8 mouse cellular contexts compared by ENCODE assay signal in the genomic region with DNA sequence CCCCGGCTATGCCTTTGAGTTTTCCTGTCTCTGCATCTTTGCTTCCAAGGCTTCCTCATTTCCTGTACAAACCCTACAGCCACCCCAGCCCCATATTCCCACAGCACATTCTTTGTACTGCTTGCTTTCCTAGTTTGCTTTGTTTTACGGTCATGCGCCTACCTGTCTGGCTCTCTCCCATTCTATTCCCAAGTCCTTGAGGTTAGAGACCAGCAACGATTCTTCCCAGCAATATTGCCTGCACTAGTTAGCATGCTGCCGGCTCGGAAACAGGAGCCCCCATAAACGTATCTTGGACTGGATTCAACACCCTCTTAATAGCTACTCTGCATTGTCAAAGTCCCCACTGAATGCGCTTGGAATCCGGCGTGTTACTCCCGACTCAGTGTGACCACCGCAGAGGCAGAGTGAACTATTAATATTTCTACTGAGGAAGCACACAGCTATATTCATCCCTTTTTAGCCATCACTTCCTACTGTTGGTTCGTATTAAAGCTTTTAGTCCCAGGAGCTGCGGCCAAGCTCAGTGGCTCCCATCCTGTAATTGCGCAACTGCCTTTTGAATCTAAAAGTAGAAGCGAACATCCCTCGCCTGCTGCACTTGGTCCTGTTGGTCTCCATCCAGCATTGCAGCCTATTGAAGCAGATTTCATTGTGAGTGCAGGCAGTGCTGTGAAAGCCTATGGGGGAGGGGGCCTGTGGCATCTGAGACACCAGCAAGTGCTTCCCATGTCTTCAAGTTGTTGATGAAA. TPM values are rescaled to one million over a fixed set of nuclear protein-coding genes. Genes with fewer than 3 reads are reported as not detected.
DNase-seq lines count a peak whose midpoint lies in the region; ATAC-seq and TF ChIP-seq lines count a peak whose summit lies in the region.
"Had no signal": no experiment of that assay in that cellular context is flagged by ENCODE, and none has a peak within 500 bp of the region (broad histone marks: within the 10 kb centered on the region; RNA-seq: fewer than 3 reads in every experiment).

No protein-coding gene starts in this region.

- 15% methylated on average over 17 of the region's 17 CpGs for WGBS in forebrain, embryonic 14.5 days
- 25% methylated on average over 17 of the region's 17 CpGs for WGBS in heart, embryonic 15.5 days
- 38% methylated on average over 17 of the region's 17 CpGs for WGBS in neural tube, embryonic 13.5 days

- H3K4me1 ChIP-seq in forebrain, embryonic 14.5 days (ENCODE audit: control insufficient read depth, insufficient read depth, low read length) = peaks cover 35% of the 10 kb centered on the region
- peaks cover 48% of the 10 kb centered on the region for H3K4me1 ChIP-seq in heart, embryonic 15.5 days (replicated peaks)
- peaks cover 61% of the 10 kb centered on the region for H3K4me1 ChIP-seq in neural tube, embryonic 13.5 days (replicated peaks)

- peak overlapping the region; percentile 13 for H3K4me3 ChIP-seq in forebrain, embryonic 14.5 days (ENCODE audit: low read depth, low read length)
- H3K4me3 ChIP-seq in heart, embryonic 15.5 days = peak overlapping the region; percentile 25
- H3K4me3 ChIP-seq in left cerebral cortex, adult 2 months = peak overlapping the region; percentile 30
- no peak overlapping the region for H3K4me3 ChIP-seq in neural tube, embryonic 13.5 days

- ATAC-seq in forebrain, embryonic 14.5 days = peak; percentile 80
- ATAC-seq in heart, embryonic 15.5 days (replicated peaks; ENCODE audit: insufficient number of reproducible peaks, insufficient read depth, low FRiP score, low read depth) = 0 out of 2 replicates have a peak, but pooled peaks have one; percentile 54
- peak; percentile 24; the same call in 1 of the 2 replicates for ATAC-seq in neural tube, embryonic 13.5 days (ENCODE audit: low read depth)

- DNase-seq in Muller cell, postnatal 12 days (ENCODE audit: inconsistent ontology term) = peak; percentile 89
- peak; percentile 44 for DNase-seq in adrenal gland, postnatal 10 days
- DNase-seq in forebrain, embryonic 14.5 days (ENCODE audit: low spot score) = peak; percentile 91
- DNase-seq in left cerebral cortex, adult 2 months (ENCODE audit: extremely low spot score in 1 of 2, low spot score in 2 of 2) = peak; percentile 33 to 53
- DNase-seq in thymus, postnatal 10 days (ENCODE audit: low spot score in 2 of 2) = no peak

- peak overlapping the region; percentile 81 for H3K27ac ChIP-seq in forebrain, embryonic 14.5 days (ENCODE audit: low read depth, low read length)
- peak overlapping the region; percentile 64 for H3K27ac ChIP-seq in heart, embryonic 15.5 days
- peak overlapping the region; percentile 24 for H3K27ac ChIP-seq in left cerebral cortex, adult 2 months
- H3K27ac ChIP-seq in neural tube, embryonic 13.5 days (replicated peaks) = peak overlapping the region; percentile 75
- H3K27ac ChIP-seq: macrophage had no signal

- intact Hi-C loops in left cerebral cortex, adult 2 months (cut with DNase I) = loop anchor here (5.0 kb wide), 1 partner anchor 39 kb away; no protein-coding TSS in a partner anchor

- peak overlapping the region; percentile 48; the same call in 1 of the 2 replicates for H3K9ac ChIP-seq in forebrain, embryonic 14.5 days (ENCODE audit: low read length)
- H3K9ac ChIP-seq in heart, embryonic 15.5 days = no peak overlapping the region
- H3K9ac ChIP-seq in neural tube, embryonic 13.5 days = peak overlapping the region; percentile 31

- no peaks in the 10 kb centered on the region for H3K9me3 ChIP-seq in forebrain, embryonic 14.5 days (replicated peaks; ENCODE audit: control insufficient read depth, low read length)
- no peaks in the 10 kb centered on the region for H3K9me3 ChIP-seq in heart, embryonic 15.5 days (replicated peaks)
- no peaks in the 10 kb centered on the region for H3K9me3 ChIP-seq in neural tube, embryonic 13.5 days

- TF ChIP-seq CTCF in left cerebral cortex, adult 2 months (IDR thresholded peaks at IDR 0.05) = peak; percentile 28; the same call in 1 of the 2 replicates

- H3K27me3 ChIP-seq in forebrain, embryonic 14.5 days (replicated peaks; ENCODE audit: control insufficient read depth, insufficient read depth, low read length) = no peaks in the 10 kb centered on the region
- no peaks in the 10 kb centered on the region for H3K27me3 ChIP-seq in heart, embryonic 15.5 days
- 0 out of 2 replicates have a peak, but pooled peaks cover 3% of the 10 kb centered on the region for H3K27me3 ChIP-seq in neural tube, embryonic 13.5 days

- no peaks in the 10 kb centered on the region for H3K36me3 ChIP-seq in forebrain, embryonic 14.5 days (ENCODE audit: control insufficient read depth, insufficient read depth, low read length)
- H3K36me3 ChIP-seq in heart, embryonic 15.5 days = no peaks in the 10 kb centered on the region
- H3K36me3 ChIP-seq in neural tube, embryonic 13.5 days = no peaks in the 10 kb centered on the region

- H3K4me2 ChIP-seq in forebrain, embryonic 14.5 days (ENCODE audit: low read length) = peak overlapping the region; percentile 48
- H3K4me2 ChIP-seq in heart, embryonic 15.5 days = peak overlapping the region; percentile 55
- H3K4me2 ChIP-seq in neural tube, embryonic 13.5 days = peak overlapping the region; percentile 47

RNA-seq across cellular contexts. Expression of a gene that starts 47.0 kb away (rescaled TPM):
- 10 to 100 TPM; 10.4 to 18.5 TPM for total RNA-seq in adrenal gland, postnatal 10 days (2021)
- polyA plus RNA-seq in forebrain, embryonic 14.5 days (2014; fragmentation: Nextera tagmentation; extraction: Ambion mirVana) = 102 and 128 TPM in 2 replicates
- polyA plus RNA-seq in heart, embryonic 15.5 days (2015; fragmentation: Nextera tagmentation; extraction: Ambion mirVana) = 9.8 and 16.7 TPM in 2 replicates
- 100 to 1,000 TPM; 294 to 295 TPM for total RNA-seq in left cerebral cortex, adult 2 months (2021)
- polyA plus RNA-seq in neural tube, embryonic 13.5 days (2015; fragmentation: Nextera tagmentation; extraction: Ambion mirVana) = 155 and 156 TPM in 2 replicates

Comparison
In these comparisons a context has a peak if more than half of its experiments do, and no peak if none do; other contexts are left out.
1. DNase-seq: peak in Muller cell, postnatal 12 days (single experiment), adrenal gland, postnatal 10 days (single experiment), forebrain, embryonic 14.5 days (single experiment) and left cerebral cortex, adult 2 months (2 of 2); none in thymus, postnatal 10 days (0 of 2).
2. ATAC-seq: peak in every context shown above with its lines; median percentile 80 in forebrain, embryonic 14.5 days; 54 in heart, embryonic 15.5 days; 24 in neural tube, embryonic 13.5 days.
3. H3K27ac ChIP-seq: peak in every context shown above with its lines; median percentile 81 in forebrain, embryonic 14.5 days; 75 in neural tube, embryonic 13.5 days; 64 in heart, embryonic 15.5 days; 24 in left cerebral cortex, adult 2 months.
4. Peak in every context shown above with its lines, with median percentiles within 50 percentile points of each other: H3K4me2 ChIP-seq.